Mouse (Mus musculus) kidney, postnatal 0 days (tissue): ENCODE measurements at regions not wholly inside any gene's neighbourhood (a gene's known extent, or its start where the extent isn't known, plus 50 kb on each side); places are given as distances from the start of the nearest gene placed in this dataset.

ENCODE experiments used
- ATAC-seq: fragments of 200-750 bp; cut with Nextera tagmentation; replicated peaks from 2 replicates; pipeline ENCODE4 v1.8.0; 2017; ENCODE audit warnings: low read depth, moderate number of reproducible peaks, moderate TSS enrichment, moderate library complexity; ENCODE audit not compliant: low FRiP score
- DNase-seq: peaks from one replicate; pipeline ENCODE4 v3.0.0-alpha.2; 2016; ENCODE audit warnings: low spot score
- H3K27ac ChIP-seq: fragments of 300-500 bp; sonication (generic); 2 replicates; pipeline ENCODE4 v1.5.1; 2014; ENCODE audit warnings: mild to moderate bottlenecking
- H3K27me3 ChIP-seq: fragments of 300-500 bp; sonication (generic); 2 replicates; pipeline ENCODE4 v1.6.1; 2014; ENCODE audit warnings: low read length, mixed read lengths; ENCODE audit not compliant: insufficient read depth
- H3K36me3 ChIP-seq: fragments of 300-500 bp; sonication (generic); 2 replicates; pipeline ENCODE4 v1.6.1; 2014; ENCODE audit warnings: low read length, mixed read lengths; ENCODE audit not compliant: insufficient read depth
- H3K4me1 ChIP-seq: fragments of 300-500 bp; sonication (generic); replicated peaks from 2 replicates; pipeline ENCODE4 v1.6.1; 2014; ENCODE audit warnings: antibody characterized with exemption, low read length, mixed read lengths; ENCODE audit not compliant: insufficient read depth
- H3K4me2 ChIP-seq: fragments of 300-500 bp; sonication (generic); 2 replicates; pipeline ENCODE4 v1.6.1; 2014; ENCODE audit warnings: mild to moderate bottlenecking, low read length, moderate library complexity, mixed read lengths
- H3K4me3 ChIP-seq: fragments of 300-500 bp; sonication (generic); replicated peaks from 2 replicates; pipeline ENCODE4 v1.5.1; 2014; ENCODE audit warnings: low read depth, low read length
- H3K9ac ChIP-seq: fragments of 300-500 bp; sonication (generic); 2 replicates; pipeline ENCODE4 v1.6.1; 2014; ENCODE audit warnings: low read depth, low read length
- H3K9me3 ChIP-seq: fragments of 300-500 bp; sonication (generic); replicated peaks from 2 replicates; pipeline ENCODE4 v1.6.1; 2016; ENCODE audit warnings: low read length, inconsistent platforms, mixed read lengths
- CTCF ChIP-seq: IDR thresholded peaks from 2 replicates; pipeline ENCODE4 v1.5.1; 2016; ENCODE audit warnings: antibody characterized with exemption, low read depth, mild to moderate bottlenecking, moderate library complexity
- WGBS: fragments of 180-500 bp; shearing (Covaris S2); extraction: QIAGEN DNeasy Blood & Tissue Kit; methylation state at CpG from one replicate; pipeline ENCODE4 v1.1.7; 2014; 5-methylcytosine and 5-hydroxymethylcytosine counted together

DNA sequence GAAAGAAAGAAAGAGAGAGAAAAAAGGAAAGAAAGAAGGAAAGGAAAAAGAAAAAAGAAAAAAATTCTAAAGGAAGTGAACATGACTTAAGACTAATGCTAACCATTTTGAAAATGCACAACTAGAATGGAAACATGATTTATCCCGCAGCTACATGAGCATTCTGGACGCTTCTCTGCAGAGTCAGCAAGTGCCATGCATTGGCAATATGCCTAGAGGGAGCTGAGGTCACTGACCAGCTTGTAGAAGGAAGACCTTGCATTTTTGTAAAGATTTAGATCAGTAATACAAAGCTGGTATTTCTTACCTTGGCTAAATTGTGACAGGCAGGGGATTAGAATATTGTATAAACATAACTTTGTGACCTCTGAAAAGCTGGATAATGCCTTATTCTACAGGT is 461.2 kb upstream of the Tenm2 start:
- Histone ChIP-seq H3K27ac (no peak overlapping the region), H3K4me1 (no peaks in the 10 kb centered on the region), H3K36me3 (no peaks in the 10 kb centered on the region), H3K27me3 (no peaks in the 10 kb centered on the region), H3K4me3 (no peak overlapping the region), H3K9ac (no peak overlapping the region), H3K9me3 (no peaks in the 10 kb centered on the region), H3K4me2 (no peak overlapping the region)
- TF ChIP-seq CTCF, result no peak
- DNase-seq, result no peak
- 64% methylated on average over 2 of the region's 2 CpGs for WGBS
- ATAC-seq, result no peak

DNA sequence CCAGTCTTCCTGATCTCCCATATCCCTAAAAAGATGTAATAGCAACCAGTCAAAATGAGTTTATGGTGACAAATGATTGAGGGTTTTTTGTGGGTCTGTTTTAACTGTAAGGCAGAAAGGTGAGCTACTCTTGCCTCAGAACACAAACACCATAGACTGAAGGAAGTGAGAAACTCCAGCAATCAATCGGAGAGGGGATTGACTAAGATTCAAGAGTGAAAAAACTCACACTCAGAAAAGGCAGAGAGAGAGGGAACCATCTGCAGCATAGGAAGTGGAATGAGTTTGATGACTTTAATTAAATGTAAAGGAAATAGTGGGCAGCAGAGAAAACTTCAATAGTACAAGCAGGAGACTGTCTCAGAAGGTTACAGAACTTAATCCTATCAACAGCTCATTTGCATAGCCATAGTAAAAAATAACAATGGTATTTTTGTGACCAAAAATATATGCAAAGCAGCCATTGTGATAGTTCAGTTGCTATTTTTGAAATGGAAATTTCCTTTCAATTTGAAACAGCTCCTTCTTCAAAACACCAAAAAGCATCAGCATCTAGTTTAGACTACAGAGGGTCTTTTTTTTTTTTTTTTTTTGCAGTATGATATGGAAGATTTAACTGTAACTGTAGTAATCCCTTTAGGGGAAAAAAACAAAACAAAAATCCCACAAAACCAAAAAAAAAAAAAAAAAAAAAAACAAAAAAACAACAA is 442.9 kb upstream of the Tenm2 start:
- no peak overlapping the region for H3K4me2 ChIP-seq
- H3K4me3 ChIP-seq, result no peak overlapping the region
- H3K27me3 ChIP-seq, result no peaks in the 10 kb centered on the region
- H3K9me3 ChIP-seq, result no peaks in the 10 kb centered on the region
- DNase-seq (no peak), ATAC-seq (no peak)
- no peak overlapping the region for H3K27ac ChIP-seq
- H3K36me3 ChIP-seq, result no peaks in the 10 kb centered on the region
- H3K4me1 ChIP-seq, result no peaks in the 10 kb centered on the region
- no peak overlapping the region for H3K9ac ChIP-seq
- TF ChIP-seq CTCF, result no peak
- 41% methylated on average over 1 of the region's 1 CpGs for WGBS

- H3K9ac ChIP-seq, result no peak overlapping the region
- 15% methylated on average over 3 of the region's 3 CpGs for WGBS
- ATAC-seq (no peak), DNase-seq (no peak)
- no peak overlapping the region for H3K4me2 ChIP-seq
- H3K4me1 ChIP-seq, result no peaks in the 10 kb centered on the region
- no peak overlapping the region for H3K4me3 ChIP-seq
- no peak overlapping the region for H3K27ac ChIP-seq
- no peaks in the 10 kb centered on the region for H3K9me3 ChIP-seq
- no peaks in the 10 kb centered on the region for H3K36me3 ChIP-seq
- no peaks in the 10 kb centered on the region for H3K27me3 ChIP-seq
- TF ChIP-seq CTCF, result no peak
Measured at GRCm38 (mm10) chr11:37671320-37671719, 435.6 kb upstream of the Tenm2 start.

DNA sequence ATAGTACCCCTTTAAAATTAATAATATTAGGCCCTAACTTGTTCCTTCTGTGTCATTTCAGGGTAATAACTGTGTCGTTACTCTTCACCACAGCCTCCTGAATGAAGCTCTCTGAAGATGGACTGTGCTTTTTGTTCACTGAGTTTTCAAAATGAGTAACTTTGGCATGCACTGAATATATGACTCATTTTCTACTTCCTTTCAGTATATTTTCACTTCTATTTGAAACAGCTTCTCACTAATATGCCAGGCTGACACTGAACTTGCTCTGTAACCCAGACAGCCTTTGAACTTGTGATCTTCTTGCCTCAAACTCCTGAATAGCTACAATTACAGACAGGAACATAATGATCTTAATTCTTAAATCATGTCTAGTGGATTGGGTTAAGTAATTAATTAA is 431.2 kb upstream of the Tenm2 start:
- Histone ChIP-seq H3K4me3 (no peak overlapping the region), H3K36me3 (no peaks in the 10 kb centered on the region), H3K4me1 (no peaks in the 10 kb centered on the region), H3K27me3 (no peaks in the 10 kb centered on the region), H3K9me3 (no peaks in the 10 kb centered on the region), H3K4me2 (no peak overlapping the region), H3K27ac (no peak overlapping the region), H3K9ac (no peak overlapping the region)
- WGBS, result 82% methylated on average over 1 of the region's 1 CpGs
- DNase-seq (no peak), ATAC-seq (no peak)
- TF ChIP-seq CTCF, result no peak

- Histone ChIP-seq H3K9ac (no peak overlapping the region), H3K9me3 (no peaks in the 10 kb centered on the region), H3K27ac (no peak overlapping the region), H3K27me3 (no peaks in the 10 kb centered on the region), H3K4me3 (no peak overlapping the region), H3K4me2 (no peak overlapping the region), H3K36me3 (no peaks in the 10 kb centered on the region), H3K4me1 (no peaks in the 10 kb centered on the region)
- no peak for ATAC-seq
- 90% methylated on average over 11 of the region's 11 CpGs for WGBS
- no peak for DNase-seq
- no peak for TF ChIP-seq CTCF
Measured at GRCm38 (mm10) chr11:37650095-37650494, 414.3 kb upstream of the Tenm2 start.

GRCm38 (mm10) chr11:37623290-37623689 is 387.5 kb upstream of the Tenm2 start:
- no peak for TF ChIP-seq CTCF
- ATAC-seq, result no peak
- Histone ChIP-seq H3K9me3 (no peaks in the 10 kb centered on the region), H3K27ac (no peak overlapping the region), H3K9ac (no peak overlapping the region), H3K4me1 (no peaks in the 10 kb centered on the region), H3K27me3 (no peaks in the 10 kb centered on the region), H3K36me3 (no peaks in the 10 kb centered on the region), H3K4me3 (no peak overlapping the region), H3K4me2 (no peak overlapping the region)
- no peak for DNase-seq
- 56% methylated on average over 2 of the region's 2 CpGs for WGBS

GRCm38 (mm10) chr11:37600533-37600932 is 364.8 kb upstream of the Tenm2 start:
- Histone ChIP-seq H3K4me3 (no peak overlapping the region), H3K27ac (no peak overlapping the region), H3K9ac (no peak overlapping the region), H3K36me3 (no peaks in the 10 kb centered on the region), H3K4me1 (no peaks in the 10 kb centered on the region), H3K9me3 (no peaks in the 10 kb centered on the region), H3K4me2 (no peak overlapping the region), H3K27me3 (no peaks in the 10 kb centered on the region)
- DNase-seq, result no peak
- no peak for TF ChIP-seq CTCF
- no peak for ATAC-seq
- 44% methylated on average over 1 of the region's 1 CpGs for WGBS
